Mouse (Mus musculus) megakaryocyte-erythroid progenitor cell, adult 5-6 weeks (primary cell): ENCODE results near the gene Rgcc. TPM values are rescaled to one million over a fixed set of nuclear protein-coding genes. Genes with fewer than 3 reads are reported as not detected.
A peak's percentile ranks its signal among the peaks of the same experiment; 100 is the strongest.

Experiments
- ATAC-seq: replicated peaks from 2 replicates; pipeline ENCODE4 v1.8.0; 2016; ENCODE audit warnings: mild to moderate bottlenecking, inconsistent platforms; ENCODE audit not compliant: severe bottlenecking, poor library complexity, low FRiP score, low TSS enrichment
- total RNA-seq, 2 experiments: library from RNA; stranded (forward) in 1 of 2; stranded (reverse) in 1 of 2; fragments of 200-1000, 215-1000 nt in 1 of 2; fragments of >200 nt in 1 of 2; fragmentation: Nextera tagmentation in 1 of 2; gene quantifications; 2 replicates each; pipeline ENCODE4 v1.2.3; 2014 to 2017

The Rgcc gene
- total RNA-seq, 2 experiments from 2014 or later, result 30.4 to 39.4 TPM

DNA sequence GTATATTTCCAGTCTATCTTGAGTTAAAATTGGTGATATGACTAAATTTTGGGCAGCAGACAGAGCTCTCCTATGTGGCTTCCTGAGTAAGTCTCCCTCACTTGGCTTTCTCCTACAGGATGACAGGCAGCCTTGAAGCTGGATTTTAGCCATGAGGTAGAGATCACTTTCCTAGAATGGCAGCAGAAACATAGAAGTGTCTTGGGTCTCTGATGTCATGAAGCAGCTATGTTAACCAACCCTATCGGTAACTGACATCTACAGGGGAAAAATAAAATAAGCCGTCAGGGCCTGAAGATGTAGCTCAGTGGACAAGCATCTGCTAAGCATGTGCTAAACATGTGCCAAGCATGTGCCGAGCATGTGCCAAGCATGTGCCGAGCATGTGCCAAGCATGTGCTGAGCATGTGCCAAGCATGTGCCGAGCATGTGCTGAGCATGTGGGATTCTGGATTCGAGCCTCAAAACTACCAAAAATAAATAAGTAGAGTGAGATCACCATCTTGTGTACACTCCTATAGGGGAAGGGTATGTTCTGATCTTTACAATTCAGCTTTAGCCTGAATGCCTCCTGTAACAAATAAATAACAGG, 3.5 kb upstream of the Rgcc start:
- no peak for ATAC-seq

GRCm38 (mm10) chr14:79303150-79303549, 1.7 kb upstream of the Rgcc start:
- peak; percentile 43 for ATAC-seq

DNA sequence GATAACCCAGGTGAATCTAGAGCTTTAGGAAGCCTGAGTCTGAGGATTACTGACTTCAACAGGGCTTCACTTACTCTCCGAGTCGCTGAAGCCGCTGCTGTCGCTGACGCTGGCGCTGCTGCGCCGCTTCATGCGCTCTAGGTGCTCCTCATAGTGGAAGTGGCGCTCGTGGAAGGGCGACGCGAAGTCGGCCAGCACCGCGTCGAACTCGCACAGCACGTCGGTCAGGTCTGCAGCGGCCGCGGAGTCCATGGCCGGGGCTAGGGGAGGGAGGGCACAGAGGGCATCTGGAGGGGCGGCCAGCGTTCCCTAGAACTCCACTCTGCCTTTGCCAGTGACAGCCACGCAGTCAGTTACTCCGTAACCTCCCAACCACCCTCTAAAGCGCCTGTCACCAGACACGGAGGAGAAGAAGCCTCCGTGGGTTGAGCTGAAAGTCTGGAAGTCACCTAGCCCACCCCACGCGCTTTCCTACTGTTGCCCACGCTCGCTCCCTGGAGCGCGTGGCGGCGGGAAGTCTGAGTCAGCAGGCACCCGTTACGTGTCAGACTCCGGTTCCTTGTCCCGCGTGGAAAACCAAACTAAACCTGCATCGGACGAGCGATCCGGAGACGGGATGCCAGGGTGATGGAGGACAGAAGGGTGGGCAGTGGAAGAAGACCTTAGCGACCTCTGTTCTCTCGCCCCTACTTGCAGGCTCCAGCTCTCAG, 649 bp downstream of the Rgcc start:
- peak; percentile 5; the same call in 1 of the 2 replicates for ATAC-seq

DNA sequence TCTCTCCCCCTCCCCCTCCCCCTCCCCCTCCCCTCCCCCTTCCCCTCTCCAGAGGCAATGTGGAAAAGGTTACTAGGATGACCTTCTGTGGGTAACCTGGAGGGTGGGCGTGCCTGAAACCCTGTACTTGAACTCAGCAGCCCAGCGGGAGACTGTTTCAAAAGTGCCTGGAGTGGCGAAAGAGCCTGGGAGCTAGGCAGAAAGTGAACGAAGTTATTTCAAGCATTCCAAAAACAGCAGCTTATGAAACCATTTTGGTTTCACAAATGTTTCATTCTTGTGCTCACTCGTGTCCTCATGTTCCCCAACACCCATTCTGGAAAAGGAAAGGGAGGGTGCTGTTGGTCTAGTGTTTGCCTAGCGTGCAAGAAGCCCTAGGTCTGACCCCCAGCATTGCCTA, 1.6 kb downstream of the Rgcc start:
- ATAC-seq, result no peak

GRCm38 (mm10) chr14:79299230-79299629, 2.2 kb downstream of the Rgcc start:
- no peak for ATAC-seq

DNA sequence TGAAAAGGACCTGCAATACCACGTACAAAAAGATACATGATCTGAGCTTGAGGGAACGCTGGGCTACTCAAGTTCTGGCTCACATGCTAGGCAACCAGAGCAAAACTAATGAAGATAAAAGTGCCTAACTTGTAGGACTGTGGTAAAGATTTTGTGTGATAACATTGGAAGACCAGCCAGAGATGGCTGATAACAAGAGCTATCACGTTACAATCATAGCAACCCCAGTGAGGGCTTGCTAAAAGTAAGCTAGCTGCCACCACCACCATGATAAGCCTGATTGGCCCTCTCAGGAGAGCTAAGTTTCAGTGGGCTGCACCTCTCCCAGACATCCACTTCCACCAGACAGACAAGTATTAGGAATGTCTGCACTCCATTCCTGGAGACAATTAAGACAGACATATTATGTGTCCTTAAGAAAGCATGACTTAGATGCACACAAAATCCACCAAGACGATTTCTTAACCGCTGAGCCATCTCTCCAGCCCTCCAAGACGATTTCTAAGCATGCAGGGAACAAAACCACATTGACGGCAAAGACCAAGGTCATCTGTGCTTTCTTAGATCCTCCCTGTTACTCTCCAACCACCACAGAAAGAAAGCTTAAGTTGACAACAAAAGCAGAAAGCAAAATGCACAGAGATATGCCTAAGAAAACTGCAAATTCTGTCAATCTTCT, 3.0 kb downstream of the Rgcc start:
- ATAC-seq, result no peak

DNA sequence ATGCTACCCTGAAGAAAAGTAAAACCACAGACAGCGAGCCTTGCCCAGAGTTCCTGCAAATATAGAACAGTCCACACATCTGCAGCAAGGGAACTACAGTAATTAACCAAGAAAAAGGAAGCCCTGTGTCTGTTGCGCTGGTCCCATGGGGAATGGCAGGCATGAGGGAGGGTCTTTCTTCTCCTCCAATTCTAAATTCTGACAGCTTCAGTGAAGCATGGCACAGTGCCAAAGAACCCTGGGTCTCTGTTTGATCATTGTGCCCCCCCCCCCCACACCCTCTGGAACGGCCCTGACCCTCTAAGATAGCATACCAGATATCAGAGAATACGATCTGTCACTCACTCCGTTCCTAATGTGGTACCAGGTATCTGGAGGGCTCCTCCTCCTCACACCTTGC, 4.6 kb downstream of the Rgcc start:
- ATAC-seq, result no peak

GRCm38 (mm10) chr14:79296201-79296600, 5.2 kb downstream of the Rgcc start:
- ATAC-seq, result peak; percentile 39

DNA sequence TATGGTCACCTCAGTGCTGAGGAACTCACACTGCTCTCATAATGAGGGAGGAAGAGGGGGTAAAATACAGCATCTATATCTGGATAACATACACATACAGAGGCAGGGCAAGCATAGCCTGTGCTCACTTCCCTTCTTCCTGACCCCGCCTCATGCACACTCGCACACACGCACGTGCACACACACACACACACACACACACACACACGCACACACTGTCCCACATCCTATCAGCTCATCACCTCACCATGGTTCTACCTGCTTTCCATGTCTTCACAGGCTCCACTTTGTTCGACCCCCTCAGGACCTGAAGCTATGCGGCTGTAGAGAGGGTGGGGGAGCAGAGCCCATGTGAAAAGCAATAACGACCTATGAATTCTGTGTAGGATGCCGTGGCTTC, 5.9 kb downstream of the Rgcc start:
- no peak for ATAC-seq

DNA sequence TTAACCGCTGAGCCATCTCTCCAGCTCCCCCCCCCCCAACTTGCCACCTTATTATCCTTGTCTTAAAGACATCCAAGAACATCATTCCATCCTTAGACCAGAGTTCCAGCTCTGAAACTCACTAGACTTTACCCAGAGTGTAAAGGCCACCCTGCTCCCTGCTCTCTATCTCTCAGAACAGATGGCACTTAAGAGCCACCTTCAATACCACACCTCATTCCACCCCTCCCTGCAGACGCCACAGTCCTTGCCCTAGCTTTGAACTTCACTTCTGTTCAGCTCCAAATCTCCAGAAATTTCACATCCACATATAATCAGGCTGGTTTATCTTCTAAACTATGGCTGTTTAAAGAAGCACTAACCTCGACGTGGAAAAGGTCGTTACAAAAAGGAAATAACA, 6.5 kb downstream of the Rgcc start:
- peak; percentile 78 for ATAC-seq

- no peak for ATAC-seq
Measured at GRCm38 (mm10) chr14:79294051-79294814, 7.2 kb downstream of the Rgcc start.

DNA sequence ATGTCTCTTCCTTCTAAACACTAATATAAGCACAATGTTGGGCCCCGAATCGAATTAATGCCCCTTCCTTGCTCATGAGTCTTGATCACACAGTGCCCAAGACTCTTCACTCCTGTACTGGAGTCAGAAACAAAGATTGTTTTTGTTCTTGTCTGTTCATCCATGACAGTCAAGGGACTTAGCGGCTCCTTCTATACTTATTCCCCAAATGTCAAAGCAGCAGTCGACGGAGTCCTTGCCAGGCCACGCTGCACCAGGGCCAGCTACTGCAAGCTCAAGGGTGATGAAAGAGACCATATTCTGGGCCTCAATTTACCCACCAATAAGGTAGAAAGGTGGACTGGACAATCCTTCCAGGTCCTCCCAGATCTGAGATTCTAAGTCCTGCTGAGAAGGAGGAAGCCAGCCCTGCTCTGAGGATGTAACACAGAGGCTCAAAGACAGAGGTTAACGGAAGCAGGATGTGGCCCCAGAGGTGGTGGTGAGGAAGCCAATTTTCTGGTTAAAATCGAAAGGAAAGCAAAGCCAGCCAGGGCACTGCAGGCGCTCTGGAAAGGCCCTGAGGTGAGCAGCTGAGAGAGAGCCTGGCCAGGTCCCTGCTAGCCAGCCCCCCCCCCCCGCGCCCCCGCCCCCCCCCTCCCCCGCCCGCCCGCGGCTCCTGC, 8.2 kb downstream of the Rgcc start:
- ATAC-seq, result no peak

- ATAC-seq, result peak; percentile 54
Measured at GRCm38 (mm10) chr14:79291629-79292028, 9.8 kb downstream of the Rgcc start.

GRCm38 (mm10) chr14:79290683-79291425, 10.6 kb downstream of the Rgcc start:
- no peak for ATAC-seq

DNA sequence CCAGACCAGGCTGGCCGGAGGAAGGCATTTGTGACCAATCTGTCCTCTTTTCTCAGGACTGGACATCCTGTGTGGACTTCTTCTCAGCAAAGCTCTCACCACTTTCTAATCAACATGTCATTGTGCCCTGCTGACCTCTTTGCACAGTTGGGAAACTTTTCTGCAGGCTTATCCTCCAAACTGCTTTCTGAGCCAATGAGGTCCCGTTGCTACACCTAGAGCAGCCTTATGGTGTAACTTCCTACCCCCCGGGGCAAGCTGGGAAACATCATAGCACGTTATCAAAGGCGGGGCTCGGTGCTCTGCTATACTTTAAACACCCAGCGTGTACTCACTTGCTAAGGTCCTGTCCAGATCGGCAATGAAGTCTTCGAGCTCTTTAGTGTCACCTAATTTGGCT, 11.5 kb downstream of the Rgcc start:
- ATAC-seq, result no peak

DNA sequence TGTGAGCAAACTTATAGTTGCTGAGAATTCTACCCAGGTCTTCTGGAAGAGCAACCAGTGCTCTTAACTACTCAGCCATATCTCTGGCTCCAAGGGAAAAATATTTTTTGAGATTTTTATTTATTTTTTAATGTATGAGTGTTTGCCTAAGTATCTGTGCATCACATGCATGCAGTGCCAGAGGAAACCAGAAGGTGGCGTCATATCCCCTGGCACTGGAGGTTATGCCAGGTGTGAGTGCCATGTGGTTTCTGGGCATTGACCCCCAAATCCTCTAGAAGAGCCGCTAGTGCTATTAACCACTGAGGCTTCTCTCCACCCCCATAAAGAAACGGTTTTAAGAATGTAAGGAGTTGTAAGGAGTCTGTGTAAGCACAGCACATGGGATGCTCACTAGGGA, 13.2 kb downstream of the Rgcc start:
- no peak for ATAC-seq

- ATAC-seq, result no peak
Measured at GRCm38 (mm10) chr14:79287251-79287863, 14.1 kb downstream of the Rgcc start.

DNA sequence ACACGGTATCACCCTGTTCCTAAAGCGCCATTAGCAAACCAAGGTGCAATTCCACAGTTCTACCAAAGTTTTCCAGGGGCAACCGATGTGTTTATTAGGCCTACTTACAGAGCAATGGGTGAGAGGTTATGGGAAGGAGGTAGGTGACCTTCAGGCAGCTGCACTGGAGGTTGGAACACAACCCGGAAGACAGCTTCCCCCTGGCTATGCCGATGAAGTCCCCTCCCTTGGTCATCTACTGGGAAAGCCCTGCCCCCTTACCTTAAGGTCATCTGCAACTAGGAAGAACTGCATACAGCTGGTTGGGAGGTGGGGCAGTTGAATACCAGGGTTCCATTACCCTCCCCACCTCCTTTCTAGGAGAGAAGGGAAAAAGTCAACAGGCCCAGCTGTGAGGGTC, 15.9 kb downstream of the Rgcc start:
- ATAC-seq, result no peak

GRCm38 (mm10) chr14:79284616-79285015, 16.8 kb downstream of the Rgcc start:
- ATAC-seq, result no peak
